Mouse (Mus musculus) neutrophil, adult 5-6 weeks (primary cell): ENCODE measurements around the gene Kdm1b. TPM values are rescaled to one million over a fixed set of nuclear protein-coding genes. Genes with fewer than 3 reads are reported as not detected.

ENCODE experiments used
- ATAC-seq: fragments of 151-379, 151-347 bp; 2 replicates; pipeline ENCODE4 v1.8.0; 2017; ENCODE audit warnings: mild to moderate bottlenecking, moderate TSS enrichment; ENCODE audit not compliant: insufficient number of reproducible peaks, poor library complexity, low FRiP score, severe bottlenecking; ENCODE audit errors: extremely low read depth
- total RNA-seq: library from RNA; stranded (forward); fragments of 200-1000 nt; gene quantifications from 2 replicates; pipeline ENCODE4 v1.2.3, GENCODE M21; 2017

The Kdm1b gene
- total RNA-seq, 1 experiment from 2014 or later = 18.2 TPM

DNA sequence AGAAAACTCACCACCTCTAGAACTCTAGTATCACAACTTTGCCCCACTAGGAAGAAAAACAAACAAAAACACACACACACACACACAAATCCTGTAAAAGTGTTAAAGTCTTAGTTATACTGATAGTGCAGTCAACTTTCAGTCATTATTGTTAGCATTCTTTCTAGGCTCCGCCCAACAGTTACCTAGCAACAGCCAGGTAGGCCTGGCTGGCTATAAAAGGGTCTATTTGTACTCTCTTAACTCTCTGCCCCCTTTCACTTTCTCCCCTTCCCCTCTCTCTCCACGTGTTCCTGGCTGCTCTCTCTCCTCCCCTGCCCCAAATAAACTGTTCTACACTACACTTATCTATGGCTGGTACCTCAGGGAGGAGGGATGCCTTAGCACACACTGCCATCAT is 60.8 kb downstream of the Kdm1b start:
- no peak for ATAC-seq

DNA sequence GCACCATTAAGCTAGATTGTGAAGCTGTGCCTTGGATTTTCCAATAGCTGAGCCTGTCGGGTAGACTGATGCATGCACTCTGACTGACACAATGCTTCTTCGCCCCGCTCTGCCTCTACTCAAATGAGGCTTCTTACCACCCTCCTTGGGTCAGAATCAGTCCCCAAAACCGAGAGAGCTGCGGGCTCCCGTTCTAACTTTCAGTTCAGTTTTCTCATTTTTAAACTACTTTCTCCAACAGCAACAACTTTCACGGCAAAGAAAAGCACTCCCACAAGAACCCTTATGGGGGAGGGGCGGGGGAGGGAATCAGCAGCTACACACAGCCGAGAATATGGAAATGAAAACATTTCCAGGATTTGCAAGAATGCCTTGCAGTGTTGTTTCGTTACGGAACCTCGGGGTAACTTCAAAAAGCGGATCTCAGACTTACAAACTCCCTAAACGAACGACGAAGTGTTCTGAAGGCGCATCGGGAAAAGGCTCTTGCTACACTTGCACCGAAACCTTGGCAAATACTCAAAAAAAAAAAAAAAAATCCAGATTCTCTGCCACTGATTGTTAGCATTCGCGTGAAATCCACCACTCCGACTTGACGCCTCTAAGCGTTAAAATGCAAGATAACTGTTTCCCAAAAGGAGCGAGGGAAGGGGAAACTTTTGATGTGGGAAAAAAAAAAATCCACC is 61.7 kb downstream of the Kdm1b start:
- ATAC-seq = no peak

- peak; percentile 65 for ATAC-seq
Measured at GRCm38 (mm10) chr13:47105711-47106579, 62.6 kb downstream of the Kdm1b start, which contains the start of gene Dek. Gene Dek, minus strand, starts transcription at chr13:47106201.

DNA sequence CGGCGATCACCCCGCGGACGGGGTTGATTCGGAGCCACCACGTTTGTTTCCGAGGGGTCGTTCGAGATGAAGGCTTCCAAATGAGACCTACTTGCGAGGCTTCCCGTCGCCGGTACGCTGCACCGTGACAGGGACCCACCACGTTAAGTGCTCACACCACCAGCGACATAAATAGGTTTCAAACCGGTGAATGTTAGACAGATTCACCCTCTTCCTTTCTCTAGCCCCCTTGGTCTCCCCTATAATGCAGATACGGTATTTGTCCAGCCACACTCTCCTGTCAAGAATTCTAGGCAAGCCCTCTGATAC is 63.2 kb downstream of the Kdm1b start:
- ATAC-seq = 0 out of 2 replicates have a peak, but pooled peaks have one; percentile 1

- ATAC-seq = no peak
Measured at GRCm38 (mm10) chr13:47109239-47109638, 65.9 kb downstream of the Kdm1b start.

DNA sequence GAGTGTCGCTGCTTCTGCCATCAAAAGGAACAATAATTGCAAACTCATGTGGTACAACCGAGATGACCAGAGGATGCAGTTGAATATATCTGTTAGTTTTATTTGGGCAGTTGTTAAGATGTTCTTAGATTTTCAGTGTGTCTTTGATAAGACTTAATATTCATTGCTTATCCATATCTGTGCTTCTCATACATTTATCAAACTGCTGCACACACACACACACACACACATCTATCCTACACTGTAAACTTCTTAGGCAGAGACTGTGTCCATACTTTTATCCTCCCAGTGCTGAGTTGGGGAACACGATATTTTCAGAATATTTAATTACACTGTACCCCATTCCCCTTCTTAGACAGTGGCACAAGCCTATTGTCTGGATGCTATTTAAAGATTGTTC is 67.9 kb downstream of the Kdm1b start:
- no peak for ATAC-seq

DNA sequence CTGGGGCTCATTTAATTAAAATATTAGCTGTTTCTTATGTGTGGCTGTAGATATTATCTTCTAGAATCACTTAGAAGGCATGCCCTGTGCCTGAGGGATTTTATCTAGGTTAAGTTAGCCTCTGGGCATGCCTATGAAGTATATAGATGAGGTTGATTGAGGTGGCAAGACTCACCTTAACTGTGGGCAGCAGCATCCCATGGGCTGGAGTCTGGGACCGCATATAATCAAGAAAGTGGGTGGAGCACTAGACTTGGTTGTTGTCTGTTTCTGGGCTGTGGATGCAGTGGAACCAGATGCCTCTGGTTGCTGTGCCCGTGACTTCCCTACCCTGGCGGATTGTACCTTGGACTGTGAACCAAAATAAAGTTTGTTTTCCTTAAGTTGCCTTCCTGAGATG is 68.8 kb downstream of the Kdm1b start:
- no peak for ATAC-seq

GRCm38 (mm10) chr13:47112924-47113323 is 69.6 kb downstream of the Kdm1b start:
- no peak for ATAC-seq

- ATAC-seq = no peak
Measured at GRCm38 (mm10) chr13:47116000-47116399, 72.7 kb downstream of the Kdm1b start.

GRCm38 (mm10) chr13:47121333-47121889 is 78.1 kb downstream of the Kdm1b start:
- ATAC-seq = no peak

DNA sequence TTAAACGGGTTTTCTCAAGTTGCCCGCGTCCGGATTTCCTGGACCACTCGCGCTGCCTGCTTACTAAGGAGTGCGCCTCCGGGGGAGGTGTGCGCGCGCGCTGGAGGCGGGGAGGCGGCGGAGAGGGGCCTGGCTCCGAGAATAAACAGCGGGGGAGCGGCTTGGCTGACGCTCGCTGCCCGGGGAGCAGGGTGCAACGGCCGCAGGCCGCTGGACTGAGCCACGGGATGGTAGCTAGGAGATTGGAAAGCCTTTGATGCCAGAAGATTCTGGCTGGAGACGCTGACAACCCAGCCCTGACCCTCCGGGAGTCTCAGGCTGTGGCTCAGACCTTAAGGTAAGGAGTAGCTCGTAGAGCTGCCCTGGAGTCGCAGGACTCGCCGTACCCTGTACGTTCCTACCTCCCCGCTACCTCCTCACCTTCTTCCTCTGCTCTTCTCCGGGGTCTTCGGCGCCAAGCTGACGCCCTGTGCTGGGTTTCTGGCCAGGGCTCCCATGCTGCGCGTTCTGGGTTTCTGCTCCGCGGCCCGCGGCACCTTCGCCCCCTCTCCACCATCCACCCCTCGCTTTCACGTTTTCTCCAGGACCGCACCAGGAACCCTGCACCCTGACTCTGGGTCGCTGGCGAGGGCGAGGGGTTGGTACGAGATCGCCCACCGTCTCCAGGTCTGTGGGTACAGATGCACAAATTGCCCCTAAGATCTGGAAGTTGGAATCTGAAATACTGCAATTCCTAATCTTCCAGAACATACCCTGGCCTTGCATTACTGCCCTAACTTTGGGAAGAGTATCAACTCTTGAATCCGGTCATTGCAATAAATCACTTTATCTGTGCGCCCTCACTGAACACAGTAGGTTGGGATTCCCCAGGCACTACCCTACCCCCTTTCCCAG is 79.5 kb downstream of the Kdm1b start, which contains the start of gene Rnf144b:
Gene Rnf144b, plus strand, starts transcription at position 120 of the 894 bp plus-strand sequence.
- ATAC-seq = no peak

GRCm38 (mm10) chr13:47124449-47124848 is 81.2 kb downstream of the Kdm1b start:
- ATAC-seq = no peak

DNA sequence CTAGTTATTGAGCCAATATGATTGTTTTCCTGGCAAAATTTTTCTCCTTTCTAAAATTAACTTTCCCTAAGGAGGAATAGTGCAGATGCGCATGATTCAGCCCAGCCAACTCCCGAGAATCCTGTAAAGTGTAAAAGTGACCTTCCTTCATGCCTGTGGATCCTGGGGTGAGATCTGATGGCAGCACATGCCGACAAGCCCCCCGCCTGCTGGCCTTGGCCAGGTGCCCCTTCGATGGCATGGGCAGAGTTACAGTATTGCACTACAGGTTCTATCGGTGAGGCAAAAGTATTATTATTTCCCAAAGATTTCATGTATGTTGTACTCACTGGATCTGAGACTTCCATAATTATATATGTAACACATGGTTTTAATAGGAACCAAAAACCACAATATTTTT is 81.7 kb downstream of the Kdm1b start:
- no peak for ATAC-seq

- ATAC-seq = no peak
Measured at GRCm38 (mm10) chr13:47125595-47125994, 82.3 kb downstream of the Kdm1b start.

GRCm38 (mm10) chr13:47129090-47129489 is 85.8 kb downstream of the Kdm1b start:
- ATAC-seq = no peak

- no peak for ATAC-seq
Measured at GRCm38 (mm10) chr13:47133058-47133457, 89.8 kb downstream of the Kdm1b start.

DNA sequence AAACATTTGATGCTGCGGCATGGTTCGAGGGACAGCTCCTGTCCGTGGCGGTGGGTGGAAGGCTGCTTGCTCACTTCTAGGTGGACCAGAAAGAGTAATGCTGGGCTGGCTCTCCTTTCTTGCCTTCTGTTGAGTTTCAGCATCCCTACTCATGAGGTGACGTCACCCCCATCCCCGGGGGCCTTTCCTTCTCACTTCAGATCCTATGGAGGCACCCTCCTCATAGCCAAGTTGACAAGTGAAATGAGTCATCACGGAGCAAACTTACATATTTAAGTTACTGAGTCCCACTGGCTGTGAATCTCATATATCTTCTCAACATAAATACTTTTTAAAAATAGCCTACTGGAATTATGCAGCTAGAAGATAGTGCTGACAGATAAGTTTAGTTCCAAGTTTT is 91.5 kb downstream of the Kdm1b start:
- ATAC-seq = no peak
